Mouse (Mus musculus) ovary, postnatal 14 days (tissue): ENCODE measurements around the gene 8030474K03Rik.
A peak's percentile ranks its signal among the peaks of the same experiment; 100 is the strongest.
"Not testable (repeated sequence)": the region's sequence is repeated elsewhere in the genome, so short reads cannot be mapped to it uniquely, and the experiment has no call there.

Experiments
- DNase-seq: peaks from one replicate; pipeline ENCODE4 v3.0.0; 2022; ENCODE audit warnings: low spot score

Gene 8030474K03Rik

DNA sequence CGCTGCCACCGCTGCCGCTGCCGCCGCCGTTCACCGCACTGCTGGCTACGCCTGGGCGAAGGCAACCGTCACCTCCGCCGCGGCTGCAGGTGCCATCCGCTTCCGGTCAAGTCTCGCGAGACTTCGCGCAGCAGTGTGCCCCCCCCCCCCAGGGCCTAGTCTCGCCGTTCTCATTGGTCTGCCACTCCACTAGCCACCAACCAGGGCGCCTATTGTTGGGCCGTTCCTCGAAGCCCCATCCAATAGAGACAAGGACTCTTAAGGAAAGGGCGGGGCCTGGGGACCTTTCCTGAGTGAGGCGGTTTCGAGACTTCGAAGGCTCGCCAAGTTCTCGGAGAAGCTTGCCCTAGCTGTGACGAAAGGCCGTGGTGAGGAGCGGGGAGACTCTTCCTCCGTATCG, at the start of gene 8030474K03Rik, which contains the start of gene Gm4779:
Gene 8030474K03Rik (plus strand): TSS at position 315 of the 400 bp plus-strand sequence.
Gene Gm4779 (minus strand): TSS at position 82 of the 400 bp plus-strand sequence.
- DNase-seq: no peak

DNA sequence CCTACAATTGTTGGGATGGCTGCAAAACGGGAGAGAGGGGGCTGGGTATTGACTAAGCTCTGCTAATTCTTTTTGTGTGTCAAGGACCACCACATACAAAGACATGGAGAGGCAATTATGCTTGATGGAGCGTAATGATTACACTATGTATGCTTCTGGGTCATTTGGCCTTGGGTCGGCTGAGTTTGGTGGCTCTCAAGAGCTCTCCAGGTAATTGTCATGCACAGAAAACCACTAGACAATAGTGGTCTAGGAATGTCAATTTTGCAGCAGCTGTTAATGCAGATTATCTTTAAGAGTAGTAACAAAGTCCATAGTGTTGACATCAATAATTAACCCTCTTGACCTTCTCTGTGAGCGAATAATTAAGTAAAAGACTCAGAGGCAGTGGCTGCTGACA, 44.3 kb upstream of the 8030474K03Rik start:
- DNase-seq: no peak

DNA sequence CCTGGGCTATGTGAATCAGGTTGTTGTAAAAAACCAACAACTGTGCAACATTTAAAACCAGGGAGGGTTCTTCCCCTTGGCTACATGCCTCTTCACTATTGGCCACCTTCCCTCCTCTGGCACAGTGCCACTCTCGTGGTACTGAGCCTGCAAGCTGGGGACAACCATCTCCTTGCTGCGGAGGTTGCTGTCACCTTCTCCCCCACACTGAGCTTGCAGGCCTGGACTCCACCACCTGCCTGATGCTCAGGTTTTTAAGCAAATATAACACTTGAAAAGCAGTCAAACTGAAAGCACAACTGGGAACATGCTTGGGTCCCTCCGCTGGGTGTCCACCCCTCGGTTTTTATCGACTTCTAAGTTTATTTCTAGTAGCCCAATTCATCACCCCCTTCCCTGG, 40.0 kb upstream of the 8030474K03Rik start:
- peak; percentile 22 for DNase-seq

DNA sequence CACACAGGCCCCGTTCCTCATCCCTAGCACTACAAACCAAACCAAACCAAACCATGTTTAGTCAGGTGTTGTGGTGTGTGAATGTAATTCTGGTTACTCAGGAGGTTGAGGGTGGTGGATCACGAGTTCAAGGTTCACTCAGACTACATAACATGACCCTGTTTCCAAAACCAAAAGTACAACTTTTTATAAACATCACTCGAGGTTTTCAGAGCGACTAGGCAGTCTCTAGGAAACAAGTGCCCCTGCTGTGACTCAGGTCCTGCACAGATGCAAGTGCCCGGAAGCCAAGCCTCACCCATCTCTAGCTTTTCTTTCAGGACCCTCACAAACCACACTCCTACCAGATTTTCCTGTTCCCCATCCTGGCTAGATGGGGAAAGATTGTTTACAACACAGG, 29.8 kb upstream of the 8030474K03Rik start:
- DNase-seq: no peak

DNA sequence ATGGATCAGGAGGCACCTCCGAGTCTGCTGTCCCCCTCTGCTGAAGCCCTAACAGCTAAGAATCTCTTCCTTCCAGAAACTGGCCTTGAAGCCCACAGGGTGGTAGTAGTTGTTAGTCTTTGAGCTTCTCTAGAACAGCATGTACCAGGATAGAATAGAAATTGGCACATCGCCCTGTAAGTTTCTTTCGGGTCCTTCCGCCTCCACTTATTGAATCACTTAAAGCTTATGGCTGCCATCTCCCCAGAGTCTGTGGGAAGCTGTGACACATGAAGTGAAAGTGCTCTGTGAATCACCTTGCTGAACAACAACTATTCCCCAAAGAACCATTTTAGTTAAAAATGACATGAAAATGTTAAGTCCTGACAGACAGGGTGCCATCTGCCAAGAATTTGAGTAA, 29.3 kb upstream of the 8030474K03Rik start:
- DNase-seq: no peak

DNA sequence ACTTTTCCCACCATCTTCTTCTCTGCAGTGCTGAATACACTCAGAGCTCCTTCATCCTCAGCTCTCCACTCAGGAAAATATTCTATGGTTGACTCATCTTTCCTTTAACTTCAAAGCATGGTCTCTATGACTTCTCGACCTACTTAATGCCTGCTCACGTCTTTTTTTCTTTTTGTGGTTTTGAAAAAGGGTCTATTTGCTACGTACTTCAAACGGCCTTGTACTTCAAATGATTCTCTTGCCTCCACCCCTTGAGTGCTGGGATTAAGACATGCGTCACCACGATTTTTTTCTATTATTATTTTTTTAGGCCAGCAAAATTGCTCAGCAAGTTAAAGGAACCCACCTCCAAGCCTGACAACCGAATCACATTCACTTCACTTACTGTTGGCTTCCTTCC, 27.2 kb upstream of the 8030474K03Rik start:
- DNase-seq: no peak

DNA sequence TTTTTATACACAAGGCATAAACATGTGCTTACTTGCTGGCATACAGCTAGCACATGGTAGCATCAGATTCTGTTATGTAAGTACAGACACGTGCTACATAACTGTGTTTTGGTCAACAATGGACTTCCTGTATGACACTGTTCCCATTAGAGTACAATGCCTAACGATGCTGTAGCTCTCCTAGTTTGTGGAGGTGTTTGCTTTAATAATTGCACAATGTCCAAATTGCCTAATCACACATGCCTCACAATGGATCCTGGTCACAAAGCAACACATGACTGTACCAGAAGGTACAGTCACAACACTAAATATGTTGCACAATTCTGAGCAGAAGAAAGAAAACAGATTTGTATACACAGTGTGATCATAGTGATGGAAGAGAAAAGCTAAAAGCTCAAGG, 25.0 kb upstream of the 8030474K03Rik start:
- DNase-seq: no peak

DNA sequence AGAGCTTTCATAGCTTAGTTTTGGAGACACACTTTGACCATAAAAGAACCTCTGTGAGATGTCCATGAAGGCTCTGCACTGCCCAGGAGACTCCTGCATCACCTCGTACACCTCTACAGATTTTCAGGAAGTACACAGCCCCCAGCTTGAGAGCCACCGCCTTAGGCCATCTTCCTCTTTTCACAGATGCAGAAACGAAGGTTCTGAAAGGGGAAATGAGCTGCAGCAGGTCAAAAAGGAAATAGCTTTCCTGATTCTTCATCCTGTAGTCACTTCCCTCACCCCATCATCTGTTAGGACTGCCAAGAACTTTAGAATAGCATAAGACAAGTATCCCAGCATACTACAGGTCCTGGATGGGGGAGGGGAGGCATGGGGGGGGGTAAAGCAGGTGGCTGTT, 24.1 kb upstream of the 8030474K03Rik start:
- DNase-seq: no peak

DNA sequence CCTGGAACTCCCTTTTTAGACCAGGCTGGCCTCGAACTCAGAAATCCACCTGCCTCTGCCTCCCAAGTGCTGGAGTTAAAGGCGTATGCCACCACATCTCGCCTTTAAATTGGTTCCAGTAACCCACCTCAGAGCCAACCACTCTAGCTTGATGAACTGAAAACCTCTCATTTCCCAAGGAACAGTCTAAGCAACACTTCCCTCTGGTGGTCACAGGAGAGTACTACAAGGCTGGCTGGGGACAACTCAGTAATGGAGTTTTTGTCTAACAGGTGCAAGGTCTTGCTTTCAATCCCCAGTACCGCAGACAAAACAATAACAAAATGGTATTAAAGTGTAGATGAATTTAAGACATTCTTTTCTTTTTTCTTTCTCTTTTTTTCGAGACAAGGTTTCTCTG, 22.4 kb upstream of the 8030474K03Rik start:
- DNase-seq: peak; percentile 56

DNA sequence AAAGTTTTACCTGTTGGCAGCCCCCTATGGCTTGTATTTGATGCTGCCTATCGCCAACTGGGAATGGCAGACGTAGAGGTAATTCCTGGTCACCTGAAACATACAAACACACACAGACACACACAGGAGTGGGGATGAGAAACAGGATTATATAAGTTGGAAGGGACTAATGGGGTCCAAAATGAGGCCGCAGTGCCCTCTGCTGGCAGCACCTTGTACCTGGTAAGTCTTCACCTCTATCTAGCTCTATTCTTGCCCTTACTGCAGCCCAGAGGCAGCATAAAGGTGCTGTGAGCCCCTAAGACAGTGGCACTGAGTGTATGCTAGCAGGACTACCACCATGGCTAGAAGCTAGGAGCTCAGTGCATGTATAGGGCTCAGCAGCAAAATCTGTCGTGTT, 2.9 kb upstream of the 8030474K03Rik start:
- DNase-seq: peak; percentile 12

DNA sequence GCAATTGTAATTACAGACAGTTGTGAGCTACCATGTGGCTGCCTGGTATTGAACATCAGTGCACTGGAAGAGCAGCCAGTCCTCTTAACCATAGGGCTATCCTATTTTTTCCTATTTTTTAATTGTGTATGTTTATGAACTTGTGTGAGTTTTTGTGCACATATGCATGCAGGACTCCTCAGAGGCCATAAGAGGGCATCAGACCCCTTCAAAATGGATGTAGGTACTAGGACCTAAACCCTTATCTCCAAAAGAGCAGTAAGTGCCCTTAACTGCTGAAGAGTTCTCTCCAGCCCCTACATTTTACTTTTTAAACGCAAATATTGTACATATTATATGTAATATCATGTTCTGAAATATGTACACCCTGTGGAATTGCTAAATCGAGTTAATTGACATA, 11.1 kb downstream of the 8030474K03Rik start:
- no peak for DNase-seq

DNA sequence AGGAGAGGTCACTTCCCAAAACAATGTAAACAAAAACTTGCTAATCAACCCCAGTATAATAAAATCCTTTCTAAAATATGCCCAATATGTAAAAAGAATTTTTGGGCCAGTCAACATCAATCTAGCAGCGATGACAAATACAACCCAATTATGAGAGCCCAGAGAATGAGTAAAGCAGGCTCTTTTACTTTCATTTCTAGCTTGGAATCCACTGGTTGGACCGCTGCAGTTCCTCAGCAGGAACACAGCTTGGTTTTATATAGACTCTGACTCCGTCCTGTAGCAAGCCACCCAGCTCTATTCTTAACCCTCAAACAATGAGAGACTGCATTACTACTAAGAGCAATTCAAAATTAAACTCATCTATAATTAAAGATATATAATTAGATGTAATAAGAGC, 17.3 kb downstream of the 8030474K03Rik start:
- no peak for DNase-seq

DNA sequence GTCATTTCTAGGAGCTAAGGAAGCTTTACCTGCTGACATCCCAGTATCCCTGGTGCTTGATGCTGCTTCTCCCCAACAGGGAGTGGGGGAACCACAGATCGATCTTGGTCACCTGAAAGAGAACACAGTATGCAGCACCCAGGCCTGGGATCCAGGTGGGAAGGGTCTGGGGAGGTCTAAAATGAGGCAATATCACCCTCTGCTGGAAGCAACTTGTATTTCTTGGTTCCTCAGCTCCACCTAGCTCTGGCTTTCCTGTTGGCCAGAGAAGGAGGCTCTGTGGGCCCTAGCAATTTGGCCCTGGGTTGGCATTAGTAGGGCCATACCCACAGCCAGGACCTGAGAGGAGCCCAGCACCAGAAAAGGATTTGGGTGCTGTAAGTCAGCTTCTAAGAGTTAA, 24.7 kb downstream of the 8030474K03Rik start:
- peak; percentile 5 for DNase-seq

DNA sequence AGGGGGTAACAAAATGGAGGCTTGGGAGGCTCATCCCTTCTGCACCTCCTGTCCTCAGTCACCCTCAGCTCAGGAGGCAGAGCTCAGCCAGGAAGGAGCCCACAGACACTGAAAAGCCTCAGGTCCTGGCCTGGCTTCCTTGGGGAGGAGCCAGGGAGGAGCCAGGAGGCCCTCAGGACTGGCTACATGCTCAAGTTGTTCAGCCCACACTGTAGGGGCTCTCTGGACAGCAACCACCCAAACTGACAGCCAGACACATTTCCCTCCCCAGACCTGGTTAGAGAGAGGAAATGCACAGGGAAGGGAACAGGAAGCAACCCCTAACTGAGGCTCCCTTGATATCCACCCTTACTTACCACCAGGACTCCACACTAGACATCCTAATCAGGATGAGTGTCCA, 25.5 kb downstream of the 8030474K03Rik start:
- DNase-seq: not testable (repeated sequence)

DNA sequence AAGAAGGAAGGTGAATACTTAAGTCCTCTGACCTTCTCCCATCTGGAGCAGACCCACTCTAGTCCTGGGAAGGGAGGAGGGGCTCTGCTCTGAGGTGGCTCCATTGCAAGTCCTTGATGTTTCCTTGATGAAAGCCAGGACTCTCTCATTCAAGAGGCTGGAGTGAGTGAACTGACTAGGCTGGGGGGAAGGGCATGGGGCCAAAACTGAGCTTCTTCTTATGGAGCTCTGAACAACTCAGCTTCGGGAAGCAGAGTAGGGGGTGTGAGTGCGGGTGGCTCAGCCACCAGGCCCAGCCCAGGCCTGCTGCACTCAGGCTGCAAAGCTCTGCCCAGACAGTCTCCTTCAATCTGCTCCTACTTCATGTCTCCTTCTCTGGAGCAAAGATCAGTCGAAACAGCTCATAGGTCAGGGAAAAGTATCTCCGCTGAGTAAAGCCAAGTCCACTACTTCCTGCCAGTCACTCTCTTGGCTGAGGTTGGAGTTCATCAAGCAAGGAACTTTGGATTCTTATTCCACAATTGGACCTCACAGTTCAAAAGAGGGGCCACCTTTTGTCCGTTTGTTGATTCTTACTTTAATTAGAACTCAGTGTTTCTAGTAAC, 52.8 kb downstream of the 8030474K03Rik start:
- DNase-seq: no peak
